Mouse (Mus musculus) gonadal fat pad, adult 2 months (tissue): ENCODE measurements around the gene Serpina3k. TPM values are rescaled to one million over a fixed set of nuclear protein-coding genes. Genes with fewer than 3 reads are reported as not detected.
"Not testable (repeated sequence)": the region's sequence is repeated elsewhere in the genome, so short reads cannot be mapped to it uniquely, and the experiment has no call there.

Experiments used
- DNase-seq: peaks from one replicate; pipeline ENCODE4 v3.0.0-alpha.2; 2012; ENCODE audit warnings: low read depth
- polyA plus RNA-seq: library from polyadenylated mRNA; depleted of rRNA; stranded (reverse); fragments of >200 nt; gene quantifications from 2 replicates; pipeline ENCODE4 v1.2.3, GENCODE M21; 2012; rRNA removed

Gene Serpina3k
- 0.92 and 2.1 TPM in 2 replicates for polyA plus RNA-seq

DNA sequence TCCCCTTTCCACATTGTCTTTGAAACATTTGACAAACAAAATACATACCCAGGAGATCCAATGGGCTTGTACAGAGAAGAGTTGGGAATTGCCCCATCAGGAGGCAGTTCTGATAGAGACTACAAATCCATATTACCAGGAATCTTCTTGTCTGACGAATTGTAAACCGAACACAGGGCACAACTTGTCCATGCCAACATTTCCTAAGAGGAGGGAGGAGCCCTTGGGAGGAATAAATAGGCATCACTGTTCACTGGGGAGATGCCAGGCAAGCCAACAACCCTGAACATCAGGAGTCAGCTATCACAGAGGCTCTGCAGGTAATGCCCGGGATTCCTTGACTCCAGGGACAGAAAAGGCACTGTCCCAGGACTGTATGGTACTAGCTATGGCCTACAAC lies at the start of gene Serpina3k, which contains the start of gene Serpina3m:
Gene Serpina3k, plus strand, starts transcription at position 261 of the 400 bp plus-strand sequence.
Gene Serpina3m, plus strand, starts transcription at position 261 of the 400 bp plus-strand sequence.
- not testable (repeated sequence) for DNase-seq

DNA sequence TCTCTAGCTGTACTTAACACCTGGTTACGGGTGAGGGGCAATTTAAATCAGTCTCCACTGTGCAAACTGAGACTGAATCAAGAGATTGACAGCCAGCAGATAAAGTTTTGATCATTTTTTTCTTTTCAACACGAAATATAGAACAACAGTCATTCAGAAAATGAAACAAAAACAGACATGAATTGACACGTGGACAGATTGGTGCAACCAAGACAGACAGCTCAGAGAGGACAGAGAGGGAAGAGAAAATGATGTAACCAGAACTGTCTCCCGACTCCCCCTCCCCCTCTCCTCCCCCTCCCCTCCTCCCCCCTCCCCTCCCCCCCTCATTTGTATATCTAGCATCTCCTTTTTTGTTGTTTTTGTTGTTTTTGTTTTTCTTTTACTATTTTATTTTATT lies 48.4 kb upstream of the Serpina3k start:
- no peak for DNase-seq

DNA sequence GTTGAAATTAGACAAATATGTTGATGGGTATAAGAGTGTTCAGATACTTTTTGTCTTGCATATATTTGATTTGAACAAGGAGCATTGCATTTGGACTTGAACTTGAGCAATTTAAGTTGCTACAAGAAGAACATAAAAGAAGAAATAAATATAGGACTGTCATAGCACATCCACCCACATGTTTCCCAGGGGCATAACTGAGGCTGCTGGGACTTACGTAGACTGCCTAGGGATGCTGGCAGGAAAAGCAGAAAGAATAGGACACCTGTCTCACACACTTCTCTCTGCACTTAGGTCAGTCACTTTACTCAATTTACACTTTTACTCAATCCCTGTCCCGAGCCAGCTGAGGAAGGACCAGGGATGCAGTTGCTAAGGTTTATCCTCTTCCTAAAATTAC lies 44.3 kb upstream of the Serpina3k start:
- DNase-seq = no peak

DNA sequence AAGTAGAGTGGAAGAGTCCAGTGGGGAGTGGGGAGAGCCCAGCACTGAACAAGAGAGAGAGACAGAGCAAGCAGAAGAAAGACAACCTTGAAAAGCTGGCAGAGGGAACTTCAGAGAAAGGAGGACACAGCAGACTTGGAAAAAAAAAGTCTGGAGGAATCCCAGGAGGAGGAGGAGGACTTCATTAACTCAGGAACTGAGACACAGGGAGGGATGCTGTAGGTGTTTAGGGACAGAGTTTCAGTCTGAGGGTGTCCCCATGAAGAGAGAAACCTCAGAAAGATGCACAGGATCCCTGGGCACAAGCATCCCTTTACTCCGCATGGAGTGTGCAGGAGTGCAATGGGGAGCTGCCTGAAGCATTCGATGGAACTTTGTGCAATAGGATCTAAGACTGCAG lies 40.2 kb upstream of the Serpina3k start:
- no peak for DNase-seq

DNA sequence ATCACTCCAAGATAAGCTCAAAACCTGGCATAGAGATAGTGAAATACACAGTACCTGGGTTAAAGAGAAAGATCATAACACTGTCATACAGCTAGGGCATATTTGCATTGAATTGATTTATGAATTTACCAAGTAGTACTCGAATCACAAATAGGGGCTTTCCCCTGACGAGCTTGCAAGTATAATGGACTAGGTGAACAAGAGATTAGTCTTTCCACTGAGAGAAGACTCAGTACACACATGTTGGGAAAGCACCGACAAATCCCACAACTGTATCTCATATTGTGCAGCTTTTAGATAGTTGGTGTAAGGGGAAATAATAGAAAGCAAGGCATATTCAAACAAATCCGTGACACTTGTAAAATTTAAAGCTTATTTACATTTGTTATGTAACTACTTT lies 32.3 kb upstream of the Serpina3k start:
- no peak for DNase-seq

DNA sequence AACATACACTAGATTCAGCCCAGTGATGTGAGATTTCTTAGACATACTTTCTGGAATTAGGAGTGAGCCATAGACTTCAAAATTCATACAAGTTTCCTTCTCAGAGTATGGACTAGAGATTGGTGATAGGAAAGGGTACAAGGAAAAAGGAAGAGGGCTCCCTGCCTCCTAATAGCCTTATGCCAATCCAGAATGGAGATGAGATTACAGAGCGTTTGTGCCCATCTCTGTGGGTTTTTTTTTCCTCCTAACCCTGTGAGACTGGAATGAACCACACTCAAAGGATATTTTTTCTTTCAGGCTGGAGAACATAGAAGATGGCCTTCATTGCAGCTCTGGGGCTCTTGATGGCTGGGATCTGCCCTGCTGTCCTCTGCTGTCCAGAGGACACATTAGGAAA lies 24.0 kb upstream of the Serpina3k start, which contains the start of gene Serpina3j:
Gene Serpina3j, plus strand, starts transcription at position 301 of the 400 bp plus-strand sequence.
- DNase-seq = no peak

DNA sequence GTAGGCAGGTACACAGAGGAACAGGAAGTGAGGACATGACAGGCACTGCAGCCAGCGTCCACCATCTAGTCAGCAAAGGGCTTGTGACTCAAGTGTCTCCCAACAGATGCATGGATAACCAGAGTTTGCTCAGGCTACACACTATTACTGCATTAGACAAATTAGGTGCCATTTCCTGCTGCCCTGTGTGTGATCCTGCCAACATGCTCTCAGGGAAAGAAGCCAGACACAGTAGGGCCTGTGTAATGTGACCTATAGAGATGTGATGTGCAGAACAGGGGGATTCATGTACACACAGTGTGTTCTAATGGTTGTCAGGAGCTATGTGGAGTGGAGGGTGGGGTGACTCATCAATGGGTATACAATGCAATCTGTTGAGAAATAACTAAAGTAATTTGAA lies 15.8 kb upstream of the Serpina3k start:
- no peak for DNase-seq

DNA sequence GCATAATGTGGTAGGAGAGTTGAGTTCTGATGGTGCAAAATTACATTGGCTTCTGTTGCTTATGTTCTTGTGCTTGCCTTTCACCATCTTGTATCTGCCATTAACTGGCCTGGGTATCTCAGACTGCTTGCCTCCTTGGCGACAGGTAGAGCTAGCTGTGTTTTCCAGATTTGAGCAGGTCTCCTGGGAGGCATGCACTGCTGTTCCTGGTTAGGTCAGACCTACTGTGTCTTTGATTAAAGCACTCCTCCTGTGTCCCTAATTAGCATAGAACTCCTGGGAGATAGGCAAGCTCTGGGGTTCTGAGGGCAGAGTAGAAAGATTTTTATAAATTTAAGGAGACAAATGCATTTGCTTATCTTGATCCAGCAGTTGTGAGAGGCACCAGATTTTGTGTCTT lies 6.6 kb upstream of the Serpina3k start:
- DNase-seq = no peak

DNA sequence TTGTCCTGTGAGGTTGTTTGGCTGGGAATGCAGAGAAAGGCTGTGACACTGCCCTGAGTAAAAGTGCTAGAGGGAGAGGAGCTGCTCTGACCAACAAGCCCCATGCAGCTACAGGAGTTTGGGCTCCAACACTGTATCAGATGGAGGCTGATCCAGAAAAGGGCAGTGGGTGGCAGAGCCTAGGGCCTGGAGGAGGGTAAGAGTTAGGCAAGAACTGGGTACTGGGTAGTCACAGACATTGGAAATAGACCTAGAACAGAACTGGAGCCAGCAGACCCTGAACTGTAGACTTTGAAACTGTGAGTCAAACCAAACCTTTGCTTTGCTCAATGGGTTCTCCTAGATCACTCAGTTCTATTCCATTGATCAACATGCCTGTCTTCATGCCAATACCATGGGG lies 1.4 kb upstream of the Serpina3k start:
- not testable (repeated sequence) for DNase-seq

DNA sequence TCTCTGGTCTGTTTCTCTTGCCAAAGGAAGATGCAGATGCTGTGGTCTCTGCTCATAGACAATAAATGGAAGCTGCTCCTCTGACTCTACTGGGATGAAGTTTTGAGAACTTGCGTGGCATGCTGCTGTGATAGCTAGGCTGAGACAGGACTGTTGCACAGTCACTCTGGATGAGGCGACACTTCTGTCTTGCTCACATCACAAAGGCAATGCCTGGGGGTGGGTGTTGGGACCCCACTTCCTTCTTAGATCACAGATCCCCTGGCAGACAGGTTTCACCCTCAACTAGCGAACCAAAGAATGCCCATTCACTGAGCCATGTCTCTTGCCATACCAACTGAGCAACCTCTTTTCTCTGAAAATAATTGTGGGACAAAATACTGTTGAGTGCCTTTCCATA lies 419 bp downstream of the Serpina3k start:
- DNase-seq = no peak

DNA sequence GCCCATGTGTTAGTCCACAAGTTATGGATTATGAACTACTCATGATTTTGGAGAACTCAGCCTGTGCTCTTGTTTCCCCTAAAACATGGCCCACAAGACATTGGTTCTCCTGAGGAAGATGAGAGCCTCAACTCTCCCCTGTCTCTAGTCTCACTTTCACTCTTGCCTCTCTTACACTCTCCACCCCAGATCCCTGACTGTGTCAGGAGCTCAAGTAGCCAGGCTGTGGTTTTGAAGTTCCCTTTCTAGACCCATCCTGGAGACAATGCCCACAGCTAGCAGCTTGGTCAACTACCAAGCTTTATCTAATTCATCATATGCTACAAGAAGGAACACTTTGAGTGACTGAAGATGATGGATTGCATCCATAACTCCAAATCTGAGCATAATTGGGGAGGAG lies 4.2 kb downstream of the Serpina3k start:
- DNase-seq = not testable (repeated sequence)

DNA sequence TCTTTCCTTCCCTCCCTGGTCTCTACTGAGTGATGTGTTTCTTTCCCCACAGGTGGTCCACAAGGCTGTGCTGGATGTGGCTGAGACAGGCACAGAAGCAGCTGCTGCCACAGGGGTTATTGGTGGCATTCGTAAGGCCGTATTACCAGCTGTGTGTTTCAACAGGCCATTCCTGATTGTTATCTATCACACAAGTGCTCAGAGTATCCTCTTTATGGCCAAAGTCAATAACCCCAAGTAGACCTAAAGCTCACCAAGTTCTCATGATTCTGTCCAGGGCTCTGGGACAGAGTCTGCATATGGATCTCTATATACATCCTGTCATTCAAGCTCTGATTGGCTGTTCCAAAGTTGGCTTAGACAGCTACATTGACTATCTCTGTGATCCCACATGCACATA lies 6.9 kb downstream of the Serpina3k start:
- peak; percentile 73 for DNase-seq

DNA sequence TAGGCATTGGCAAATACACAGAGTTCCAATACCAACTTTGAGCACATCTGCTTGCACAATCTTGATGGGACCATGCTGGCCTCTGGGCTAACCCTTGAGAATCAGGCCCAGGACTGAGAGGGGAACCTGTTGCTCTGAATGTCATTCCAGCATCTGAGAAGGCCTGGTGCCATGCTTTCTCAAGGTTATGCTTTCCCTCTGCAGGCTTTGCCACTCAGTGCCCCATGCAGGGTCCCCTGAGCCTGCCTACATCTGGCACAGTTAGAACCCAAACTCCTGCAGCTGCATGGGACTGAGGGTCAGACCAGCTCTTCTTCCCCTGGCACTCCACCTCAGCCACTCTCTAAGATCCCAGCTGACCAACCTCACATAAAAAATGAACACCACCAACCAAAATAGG lies 7.4 kb downstream of the Serpina3k start:
- DNase-seq = no peak

DNA sequence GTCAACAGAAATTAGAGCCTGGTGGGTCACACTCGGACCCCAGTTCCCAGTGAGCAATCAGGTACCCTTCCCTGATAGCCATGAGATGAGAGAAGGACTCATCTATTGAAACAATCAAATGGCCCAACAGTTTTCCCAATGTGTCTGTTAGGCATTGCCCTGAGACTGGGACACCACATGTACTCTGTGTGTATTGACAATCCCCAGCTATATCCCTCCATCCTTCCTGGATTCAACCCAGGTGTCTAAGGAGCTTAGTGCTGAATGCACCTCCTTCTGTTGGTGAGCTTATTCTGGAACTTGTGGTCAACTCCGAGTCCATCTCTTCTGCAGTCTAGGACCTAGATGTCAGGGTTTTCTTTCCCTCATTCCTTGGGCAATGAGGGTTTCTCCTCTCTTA lies 8.8 kb downstream of the Serpina3k start:
- no peak for DNase-seq

DNA sequence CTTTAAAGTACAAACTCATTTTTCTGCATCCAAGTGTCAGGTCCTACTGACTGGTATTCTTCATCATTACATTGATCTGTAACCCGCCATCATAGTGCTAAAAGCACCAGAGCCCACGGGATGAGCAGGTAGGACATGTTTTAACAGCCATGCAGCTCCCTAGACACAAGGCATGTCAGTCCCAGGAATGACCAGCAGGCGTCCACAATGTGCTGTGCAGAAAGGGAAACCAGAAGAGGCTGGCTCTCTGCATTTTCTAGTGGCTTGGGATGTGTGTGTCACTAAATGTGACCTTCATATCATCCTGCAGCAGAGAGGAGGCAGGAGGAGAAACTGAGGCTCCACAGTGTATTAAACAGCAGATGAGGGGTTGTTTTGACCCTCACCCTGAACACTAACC lies 13.5 kb downstream of the Serpina3k start:
- not testable (repeated sequence) for DNase-seq

DNA sequence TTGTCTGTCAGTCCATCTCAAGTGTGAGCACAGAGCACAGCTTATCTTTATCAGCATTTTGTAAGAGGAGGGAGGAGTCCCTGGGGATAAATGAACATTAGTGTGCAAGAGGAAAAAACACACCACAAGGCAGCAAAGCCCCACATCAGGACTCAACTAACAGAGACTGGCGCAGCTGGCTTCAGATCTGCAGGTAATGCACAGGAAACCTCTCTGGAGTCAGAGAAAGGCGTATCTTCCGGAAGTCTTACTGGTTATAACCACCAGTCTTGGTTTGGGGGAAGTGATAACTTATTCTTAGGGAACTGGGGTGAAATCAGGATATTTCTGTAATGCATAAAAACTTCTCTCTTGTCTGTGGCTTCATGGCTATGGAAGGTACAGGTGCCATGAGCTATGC lies 17.7 kb downstream of the Serpina3k start:
- DNase-seq = no peak

DNA sequence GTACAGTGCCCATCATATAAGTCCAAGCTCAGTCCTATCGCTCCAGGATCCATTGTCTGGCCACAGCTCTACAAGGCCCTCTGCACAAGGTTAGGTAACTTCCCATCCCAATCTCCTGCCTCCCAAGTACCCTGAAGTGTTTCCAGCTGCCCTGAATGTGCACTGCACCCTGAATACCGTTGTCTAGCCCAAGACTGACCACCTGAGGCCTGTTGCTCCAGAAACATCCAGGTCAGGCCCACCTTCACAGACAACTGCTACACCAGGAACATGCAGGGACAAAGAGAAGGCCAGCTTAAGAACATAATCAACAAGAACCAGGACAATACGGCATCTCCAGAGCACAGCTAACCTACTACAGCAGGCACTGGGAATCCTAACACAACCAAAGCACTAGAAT lies 31.7 kb downstream of the Serpina3k start:
- no peak for DNase-seq

DNA sequence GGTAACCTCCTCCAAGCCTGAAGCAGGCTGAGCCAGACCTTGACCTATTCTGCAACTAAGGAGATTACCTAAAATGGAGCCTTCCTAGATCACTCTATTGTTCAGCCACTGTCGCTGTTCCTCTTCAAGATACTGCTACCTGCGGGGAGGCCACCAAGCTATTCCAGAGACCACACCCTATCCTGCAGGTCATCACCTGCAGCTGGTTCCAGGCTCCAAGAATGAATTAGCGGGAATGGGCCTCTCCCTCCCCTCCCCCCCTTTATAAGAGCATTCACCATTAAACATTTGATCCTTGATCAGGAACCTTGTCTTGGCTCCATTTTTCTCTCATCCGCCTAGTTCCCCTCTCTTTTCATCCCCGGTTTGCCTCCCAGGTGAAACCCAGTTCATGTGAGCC lies 38.9 kb downstream of the Serpina3k start:
- DNase-seq = not testable (repeated sequence)

DNA sequence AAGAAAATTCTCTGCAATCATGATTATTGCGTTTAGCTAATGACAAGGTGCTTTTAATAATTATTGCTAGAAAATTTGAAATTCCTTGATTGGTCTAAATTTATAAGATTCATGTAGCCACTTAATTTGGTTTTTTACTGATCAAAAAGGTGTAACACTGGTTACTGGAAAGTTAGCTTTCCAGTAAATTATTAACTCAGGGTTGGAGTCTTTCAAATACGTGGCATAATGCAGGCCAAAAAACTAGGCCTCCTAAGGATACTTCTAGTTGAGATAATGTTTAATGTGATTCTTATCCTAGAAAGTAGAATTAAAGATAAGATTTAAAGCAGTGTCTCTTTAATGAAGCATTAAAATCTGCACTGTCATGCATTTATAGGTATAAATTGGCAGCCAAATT lies 40.1 kb downstream of the Serpina3k start:
- not testable (repeated sequence) for DNase-seq

DNA sequence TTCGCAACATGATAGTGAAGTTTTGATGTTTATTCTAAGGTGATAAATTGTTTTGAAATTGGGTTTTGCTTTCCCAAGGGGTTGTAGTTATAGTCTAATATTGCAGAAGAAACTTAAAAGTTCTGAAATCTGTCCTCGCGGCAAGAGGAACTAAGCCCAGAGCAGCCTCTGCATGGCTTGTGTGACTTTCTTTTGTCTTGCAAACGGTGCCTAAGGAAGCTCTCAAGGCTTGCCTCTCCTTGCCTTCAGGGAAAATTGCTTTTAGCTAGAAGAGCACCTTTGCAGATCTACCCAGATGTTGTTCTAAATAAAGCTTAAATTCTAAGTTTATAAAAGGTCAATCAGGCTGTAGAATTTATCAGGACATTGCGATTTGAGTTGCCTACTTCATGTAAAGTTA lies 40.5 kb downstream of the Serpina3k start:
- DNase-seq = not testable (repeated sequence)

DNA sequence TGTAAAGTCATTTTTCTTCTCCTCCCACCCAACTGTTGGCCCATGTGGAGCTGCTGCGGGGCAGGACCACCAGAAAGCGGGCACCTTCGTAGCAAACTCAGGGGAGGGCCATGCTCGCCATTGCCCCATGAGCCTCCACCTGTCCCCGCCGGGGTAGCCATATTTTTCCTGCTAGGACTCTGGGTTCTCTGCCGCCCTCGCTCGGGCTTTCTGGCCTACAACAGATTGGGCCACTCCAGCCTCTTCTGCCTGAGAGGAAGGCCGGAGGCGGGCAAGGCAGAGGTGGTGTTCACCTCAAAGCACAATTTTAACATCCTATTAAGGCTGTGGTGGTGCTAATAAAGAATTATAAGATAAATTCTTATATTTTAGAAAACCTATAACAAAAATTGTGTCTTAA lies 41.6 kb downstream of the Serpina3k start:
- DNase-seq = no peak

DNA sequence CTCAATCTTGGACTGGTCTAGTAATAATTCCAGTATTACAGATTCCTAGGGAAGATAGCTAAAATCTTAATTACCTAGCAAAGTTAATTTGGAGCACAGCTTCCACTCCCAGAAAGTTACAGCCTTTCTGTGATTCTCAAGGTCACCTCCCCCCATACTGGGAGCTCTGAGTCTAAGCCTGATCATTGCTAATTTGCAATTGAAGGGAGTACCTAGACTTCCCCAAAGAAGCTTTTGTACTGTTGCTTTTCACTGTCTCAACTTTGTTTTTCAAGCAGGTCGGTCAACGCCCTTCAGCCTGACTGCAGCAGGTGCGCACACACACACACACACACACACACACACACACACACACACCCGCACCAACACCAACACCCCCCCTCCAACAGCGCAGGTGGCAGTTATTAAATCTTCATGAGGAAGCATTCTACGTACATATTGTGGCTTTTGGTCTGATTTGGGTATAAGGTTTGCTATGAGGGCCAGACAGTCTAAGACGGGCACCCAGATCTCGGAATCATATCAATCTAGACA lies 42.9 kb downstream of the Serpina3k start:
- DNase-seq = not testable (repeated sequence)

DNA sequence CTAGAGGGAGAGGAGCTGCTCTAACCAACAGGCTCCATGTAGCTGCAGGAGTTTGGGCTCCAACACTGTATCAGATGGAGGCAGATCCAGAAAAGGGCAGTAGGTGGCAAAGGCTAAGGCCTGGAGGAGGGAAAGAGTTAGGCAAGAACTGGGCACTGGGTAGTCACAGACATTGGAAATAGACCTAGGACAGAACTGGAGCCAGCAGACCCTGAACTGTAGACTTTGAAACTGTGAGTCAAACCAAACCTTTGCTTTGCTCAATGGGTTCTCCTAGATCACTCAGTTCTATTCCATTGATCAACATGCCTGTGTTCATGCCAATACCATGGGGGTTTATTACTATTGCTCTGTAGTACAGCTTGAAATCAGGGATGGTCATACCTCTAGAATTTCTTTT lies 47.7 kb downstream of the Serpina3k start:
- not testable (repeated sequence) for DNase-seq

DNA sequence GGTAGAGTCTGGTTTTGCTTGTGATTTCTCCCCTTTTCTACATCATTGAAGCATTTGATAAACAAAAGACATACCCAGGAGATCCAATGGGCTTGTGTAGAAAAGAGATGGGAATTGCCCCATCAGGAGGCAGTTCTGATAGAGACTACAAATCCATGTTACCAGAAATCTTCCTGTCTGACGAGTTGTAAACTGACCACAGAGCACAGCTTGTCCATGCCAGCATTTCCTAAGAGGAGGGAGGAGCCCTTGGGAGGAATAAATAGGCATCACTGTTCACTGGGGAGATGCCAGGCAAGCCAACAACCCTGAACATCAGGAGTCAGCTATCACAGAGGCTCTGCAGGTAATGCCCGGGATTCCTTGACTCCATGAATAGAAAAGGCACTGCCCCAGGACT lies 48.6 kb downstream of the Serpina3k start:
- not testable (repeated sequence) for DNase-seq
